Mouse (Mus musculus) hindbrain, embryonic 13.5 days (tissue): ENCODE results near the gene Muc3. TPM values are rescaled to one million over a fixed set of nuclear protein-coding genes. Genes with fewer than 3 reads are reported as not detected.

Source experiments
- ATAC-seq: fragments of 200-750 bp; cut with Nextera tagmentation; 2 replicates; pipeline ENCODE4 v1.8.0; 2017; ENCODE audit warnings: moderate TSS enrichment; ENCODE audit not compliant: low FRiP score
- H3K27ac ChIP-seq: fragments of 300-500 bp; sonication (generic); 2 replicates; pipeline ENCODE4 v1.5.1; 2015; ENCODE audit warnings: inconsistent platforms, mild to moderate bottlenecking, moderate library complexity
- H3K27me3 ChIP-seq: fragments of 300-500 bp; sonication (generic); 2 replicates; pipeline ENCODE4 v1.6.1; 2015; ENCODE audit warnings: mild to moderate bottlenecking, inconsistent platforms
- H3K36me3 ChIP-seq: fragments of 300-500 bp; sonication (generic); 2 replicates; pipeline ENCODE4 v1.6.1; 2015; ENCODE audit warnings: mild to moderate bottlenecking, inconsistent platforms
- H3K4me1 ChIP-seq: fragments of 300-500 bp; sonication (generic); replicated peaks from 2 replicates; pipeline ENCODE4 v1.6.1; 2015; ENCODE audit warnings: inconsistent platforms
- H3K4me2 ChIP-seq: fragments of 300-500 bp; sonication (generic); 2 replicates; pipeline ENCODE4 v1.6.1; 2015; ENCODE audit warnings: inconsistent platforms, mild to moderate bottlenecking, moderate library complexity
- H3K4me3 ChIP-seq: fragments of 300-500 bp; sonication (generic); 2 replicates; pipeline ENCODE4 v1.5.1; 2015; ENCODE audit warnings: mild to moderate bottlenecking, inconsistent platforms
- H3K9ac ChIP-seq: fragments of 300-500 bp; sonication (generic); 2 replicates; pipeline ENCODE4 v1.6.1; 2015; ENCODE audit warnings: mild to moderate bottlenecking, inconsistent platforms
- H3K9me3 ChIP-seq: fragments of 300-500 bp; sonication (generic); 2 replicates; pipeline ENCODE4 v1.6.1; 2016; ENCODE audit warnings: inconsistent platforms
- WGBS: fragments of 180-500 bp; shearing (Covaris S2); methylation state at CpG from one replicate; pipeline ENCODE4 v1.1.7; 2015; 5-methylcytosine and 5-hydroxymethylcytosine counted together
- polyA plus RNA-seq: library from polyadenylated mRNA; unstranded; fragments of >200 nt; fragmentation: Nextera tagmentation; extraction: Ambion mirVana; gene quantifications from 2 replicates; pipeline ENCODE4 v1.2.1, GENCODE M21; 2015

Muc3 gene
- polyA plus RNA-seq, 1 experiment from 2014 or later = not detected

DNA sequence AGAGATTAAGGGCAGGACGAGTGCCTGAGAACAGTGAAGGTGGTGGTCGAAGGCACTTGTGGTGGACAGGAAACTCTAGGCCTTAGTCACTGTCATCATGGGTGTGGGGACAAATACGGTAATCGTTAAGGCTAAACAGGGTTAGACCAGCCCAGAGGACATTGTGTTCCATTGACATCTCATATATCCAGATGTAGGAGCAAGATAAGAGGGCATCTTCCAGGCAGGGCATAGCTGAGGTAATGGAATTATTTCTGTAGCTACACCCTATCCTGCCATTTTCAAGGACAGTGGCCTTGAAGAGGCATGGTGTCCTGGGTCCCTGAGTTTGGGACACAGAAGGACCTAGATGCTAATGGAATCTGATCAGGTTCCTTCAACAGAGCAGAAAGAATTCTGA is 12.7 kb upstream of the Muc3 start:
- no peaks in the 10 kb centered on the region for H3K36me3 ChIP-seq
- no peaks in the 10 kb centered on the region for H3K4me1 ChIP-seq
- ATAC-seq = no peak
- peaks cover 1% of the 10 kb centered on the region; the same call in 1 of the 2 replicates for H3K9me3 ChIP-seq
- no peak overlapping the region for H3K4me2 ChIP-seq
- H3K27ac ChIP-seq = no peak overlapping the region
- H3K9ac ChIP-seq = no peak overlapping the region
- H3K27me3 ChIP-seq = no peaks in the 10 kb centered on the region
- no peak overlapping the region for H3K4me3 ChIP-seq
- 82% methylated on average over 4 of the region's 4 CpGs for WGBS

- WGBS = 37% methylated on average over 11 of the region's 11 CpGs
- no peaks in the 10 kb centered on the region for H3K36me3 ChIP-seq
- H3K4me1 ChIP-seq = no peaks in the 10 kb centered on the region
- no peak overlapping the region for H3K4me2 ChIP-seq
- H3K4me3 ChIP-seq = no peak overlapping the region
- H3K9ac ChIP-seq = no peak overlapping the region
- H3K27me3 ChIP-seq = no peaks in the 10 kb centered on the region
- H3K9me3 ChIP-seq = peaks cover 12% of the 10 kb centered on the region
- ATAC-seq = no peak
- H3K27ac ChIP-seq = no peak overlapping the region
Measured at GRCm38 (mm10) chr5:137159461-137159860, 10.3 kb upstream of the Muc3 start.

- ATAC-seq = no peak
- H3K9ac ChIP-seq = no peak overlapping the region
- 90% methylated on average over 5 of the region's 5 CpGs for WGBS
- no peaks in the 10 kb centered on the region for H3K27me3 ChIP-seq
- no peak overlapping the region for H3K4me2 ChIP-seq
- no peaks in the 10 kb centered on the region for H3K4me1 ChIP-seq
- H3K4me3 ChIP-seq = no peak overlapping the region
- H3K9me3 ChIP-seq = peaks cover 30% of the 10 kb centered on the region
- no peak overlapping the region for H3K27ac ChIP-seq
- no peaks in the 10 kb centered on the region for H3K36me3 ChIP-seq
Measured at GRCm38 (mm10) chr5:137153289-137153688, 4.2 kb upstream of the Muc3 start.

DNA sequence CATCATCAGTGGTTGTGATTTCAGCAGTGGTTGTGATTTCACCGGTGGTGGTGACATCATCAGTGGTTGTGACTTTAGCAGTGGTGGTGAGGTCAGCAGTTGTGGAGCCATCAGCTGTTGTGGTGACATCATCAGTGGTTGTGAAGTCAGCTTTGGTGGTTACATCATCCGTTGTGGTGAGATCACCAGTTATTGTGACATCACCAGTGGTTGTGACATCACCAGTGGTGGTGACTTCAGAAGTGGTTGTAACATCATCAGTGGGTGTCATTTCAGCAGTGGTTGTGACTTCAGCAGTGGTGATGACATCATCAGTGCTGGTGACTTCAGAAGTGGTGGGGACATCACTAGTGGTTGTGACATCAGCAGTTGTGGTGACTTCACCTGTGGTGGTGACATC is 3.5 kb upstream of the Muc3 start:
- Histone ChIP-seq H3K9me3 (peaks cover 30% of the 10 kb centered on the region), H3K4me3 (no peak overlapping the region), H3K36me3 (no peaks in the 10 kb centered on the region), H3K27ac (no peak overlapping the region), H3K4me1 (no peaks in the 10 kb centered on the region), H3K4me2 (no peak overlapping the region), H3K9ac (no peak overlapping the region), H3K27me3 (no peaks in the 10 kb centered on the region)
- no peak for ATAC-seq
- 61% methylated on average over 2 of the region's 2 CpGs for WGBS

DNA sequence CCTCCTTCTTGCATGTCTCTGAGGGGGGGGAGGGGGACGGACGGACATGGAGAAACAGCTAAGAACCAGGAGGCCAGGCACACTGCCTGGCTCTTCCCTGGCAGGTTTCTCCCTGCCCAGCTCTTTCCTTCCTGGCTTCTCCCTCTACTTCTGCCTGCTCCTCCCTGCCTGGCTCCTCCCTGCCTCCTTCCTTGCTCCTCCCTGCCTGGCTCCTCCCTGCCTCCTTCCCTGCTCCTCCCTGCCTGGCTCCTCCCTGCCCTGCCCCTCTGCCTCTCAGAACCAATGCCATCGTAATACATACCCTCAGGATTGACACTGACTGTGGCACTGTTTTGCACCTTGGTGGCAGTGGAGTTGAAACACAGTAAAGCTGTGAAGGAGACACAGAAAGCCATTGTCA is 8.3 kb downstream of the Muc3 start:
- no peak for ATAC-seq
- Histone ChIP-seq H3K4me3 (no peak overlapping the region), H3K9me3 (no peaks in the 10 kb centered on the region), H3K36me3 (no peaks in the 10 kb centered on the region), H3K4me2 (no peak overlapping the region), H3K27me3 (0 out of 2 replicates have a peak, but pooled peaks cover 3% of the 10 kb centered on the region), H3K9ac (no peak overlapping the region), H3K27ac (no peak overlapping the region), H3K4me1 (no peaks in the 10 kb centered on the region)
- WGBS = 44% methylated on average over 3 of the region's 3 CpGs

GRCm38 (mm10) chr5:137138977-137139376 is 10.1 kb downstream of the Muc3 start:
- no peak for ATAC-seq

DNA sequence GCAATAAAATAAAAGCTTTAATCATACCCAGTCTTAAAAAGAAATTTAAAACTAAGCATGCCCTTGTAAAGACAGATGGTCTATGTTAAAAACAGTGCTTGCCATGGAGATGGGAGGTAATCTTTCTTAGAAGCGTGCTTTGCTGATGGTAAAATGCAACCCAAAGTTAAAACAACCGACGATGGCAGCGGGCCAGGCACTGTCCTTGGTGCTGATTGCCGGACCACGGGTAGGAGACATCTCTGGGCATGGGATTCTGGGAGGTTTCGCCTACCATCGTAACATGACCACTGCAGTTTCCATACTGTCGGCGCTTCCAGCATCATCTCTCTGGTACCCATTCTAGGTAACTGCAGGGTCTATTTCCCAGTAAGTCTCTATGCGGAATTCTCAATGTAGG is 14.2 kb downstream of the Muc3 start:
- Histone ChIP-seq H3K27me3 (0 out of 2 replicates have a peak, but pooled peaks cover 13% of the 10 kb centered on the region), H3K27ac (no peak overlapping the region), H3K9me3 (no peaks in the 10 kb centered on the region), H3K4me1 (no peaks in the 10 kb centered on the region), H3K9ac (no peak overlapping the region), H3K4me2 (no peak overlapping the region), H3K4me3 (no peak overlapping the region), H3K36me3 (no peaks in the 10 kb centered on the region)
- no peak for ATAC-seq
- 38% methylated on average over 11 of the region's 11 CpGs for WGBS

More at GRCm38 (mm10) chr5:137138977-137139376, 10.1 kb downstream of the Muc3 start:
- Histone ChIP-seq H3K27me3 (0 out of 2 replicates have a peak, but pooled peaks cover 6% of the 10 kb centered on the region), H3K9me3 (no peaks in the 10 kb centered on the region), H3K9ac (no peak overlapping the region), H3K4me2 (no peak overlapping the region), H3K27ac (no peak overlapping the region), H3K4me1 (no peaks in the 10 kb centered on the region), H3K36me3 (no peaks in the 10 kb centered on the region), H3K4me3 (no peak overlapping the region)
- 88% methylated on average over 10 of the region's 10 CpGs for WGBS

DNA sequence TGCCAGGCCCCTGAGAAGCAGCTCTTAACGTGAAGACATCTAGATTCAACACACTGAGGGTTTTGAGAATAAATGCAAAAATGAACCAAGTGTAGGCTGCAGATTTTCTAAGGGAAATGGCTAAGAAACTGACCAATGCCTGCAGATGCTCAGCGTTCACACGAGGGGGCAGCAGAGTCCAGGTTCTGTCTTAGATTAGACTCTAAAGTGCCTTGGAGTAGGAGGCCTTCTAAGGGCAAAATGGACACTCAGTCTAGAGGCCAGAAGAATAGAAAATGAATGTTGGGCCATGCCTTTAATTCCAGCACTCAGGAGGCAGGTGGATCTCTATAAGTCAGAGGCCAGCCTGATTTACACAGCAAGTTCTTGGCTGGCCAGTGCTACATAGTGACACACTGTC is 17.6 kb downstream of the Muc3 start:
- no peak overlapping the region for H3K4me2 ChIP-seq

DNA sequence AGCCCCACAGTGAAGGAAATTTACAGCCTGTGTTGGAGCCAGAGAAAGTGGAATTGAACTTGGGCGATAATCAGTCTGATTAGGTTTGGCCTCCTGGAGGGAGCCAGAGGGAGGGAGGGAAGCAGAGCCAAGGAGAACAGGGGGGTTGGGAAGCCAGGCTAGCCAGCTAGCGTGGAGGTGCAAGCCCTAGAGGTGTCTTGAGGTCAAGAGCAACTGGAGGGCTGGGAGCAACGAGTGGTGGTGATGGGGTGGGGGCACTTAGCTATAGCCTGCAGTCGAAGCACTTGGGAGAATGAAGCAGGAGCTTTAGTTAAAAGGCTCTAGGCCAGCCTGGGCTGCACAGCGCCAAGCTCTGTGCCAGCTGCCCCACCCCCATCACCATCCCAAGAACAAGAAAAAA is 19.8 kb downstream of the Muc3 start:
- WGBS = 33% methylated on average over 5 of the region's 5 CpGs
- Histone ChIP-seq H3K4me2 (no peak overlapping the region), H3K4me1 (peaks cover 7% of the 10 kb centered on the region), H3K4me3 (no peak overlapping the region), H3K36me3 (no peaks in the 10 kb centered on the region), H3K27me3 (0 out of 2 replicates have a peak, but pooled peaks cover 7% of the 10 kb centered on the region), H3K27ac (0 out of 2 replicates have a peak overlapping the region, but pooled peaks have one; percentile 25), H3K9ac (no peak overlapping the region), H3K9me3 (no peaks in the 10 kb centered on the region)
- ATAC-seq = no peak

More for the DNA sequence above, 17.6 kb downstream of the Muc3 start:
- no peaks in the 10 kb centered on the region for H3K9me3 ChIP-seq
- no peaks in the 10 kb centered on the region for H3K36me3 ChIP-seq
- H3K27ac ChIP-seq = no peak overlapping the region
- 2% methylated on average over 3 of the region's 3 CpGs for WGBS
- peaks cover 7% of the 10 kb centered on the region for H3K4me1 ChIP-seq
- no peak overlapping the region for H3K9ac ChIP-seq
- H3K27me3 ChIP-seq = 0 out of 2 replicates have a peak, but pooled peaks cover 10% of the 10 kb centered on the region
- H3K4me3 ChIP-seq = no peak overlapping the region
- ATAC-seq = no peak

DNA sequence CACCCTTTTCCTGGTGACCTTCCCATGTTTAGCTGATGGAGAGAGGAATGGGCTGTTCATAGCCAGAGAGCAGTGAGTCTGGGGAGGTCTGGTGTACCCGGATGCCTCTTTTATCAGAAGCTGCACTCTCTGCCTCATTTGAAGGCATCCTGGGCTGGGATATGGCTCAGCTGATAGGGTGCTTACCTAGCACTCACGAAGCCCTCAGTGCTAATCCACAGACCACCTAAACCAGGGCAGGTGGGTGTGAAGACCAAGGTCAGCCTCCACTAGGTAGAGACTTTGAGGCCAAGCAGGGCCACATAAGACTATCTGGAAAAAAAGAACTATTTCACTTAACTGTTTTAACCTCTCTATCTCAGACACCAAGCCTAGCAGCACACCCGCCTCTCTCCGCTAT is 25.6 kb downstream of the Muc3 start:
- no peak overlapping the region for H3K4me3 ChIP-seq
- 88% methylated on average over 4 of the region's 4 CpGs for WGBS
- H3K27ac ChIP-seq = peak overlapping the region; percentile 25
- ATAC-seq = no peak
- H3K27me3 ChIP-seq = no peaks in the 10 kb centered on the region
- no peaks in the 10 kb centered on the region for H3K36me3 ChIP-seq
- H3K9me3 ChIP-seq = no peaks in the 10 kb centered on the region
- H3K4me1 ChIP-seq = peaks cover 18% of the 10 kb centered on the region
- H3K9ac ChIP-seq = no peak overlapping the region
- no peak overlapping the region for H3K4me2 ChIP-seq

GRCm38 (mm10) chr5:137122686-137123193 is 26.4 kb downstream of the Muc3 start:
- peaks cover 18% of the 10 kb centered on the region for H3K4me1 ChIP-seq
- H3K9ac ChIP-seq = no peak overlapping the region
- peak; percentile 90 for ATAC-seq
- 8% methylated on average over 14 of the region's 14 CpGs for WGBS
- no peaks in the 10 kb centered on the region for H3K27me3 ChIP-seq
- H3K9me3 ChIP-seq = no peaks in the 10 kb centered on the region
- H3K4me3 ChIP-seq = no peak overlapping the region
- H3K27ac ChIP-seq = peak overlapping the region; percentile 25
- peak overlapping the region; percentile 16; the same call in 1 of the 2 replicates for H3K4me2 ChIP-seq
- no peaks in the 10 kb centered on the region for H3K36me3 ChIP-seq

DNA sequence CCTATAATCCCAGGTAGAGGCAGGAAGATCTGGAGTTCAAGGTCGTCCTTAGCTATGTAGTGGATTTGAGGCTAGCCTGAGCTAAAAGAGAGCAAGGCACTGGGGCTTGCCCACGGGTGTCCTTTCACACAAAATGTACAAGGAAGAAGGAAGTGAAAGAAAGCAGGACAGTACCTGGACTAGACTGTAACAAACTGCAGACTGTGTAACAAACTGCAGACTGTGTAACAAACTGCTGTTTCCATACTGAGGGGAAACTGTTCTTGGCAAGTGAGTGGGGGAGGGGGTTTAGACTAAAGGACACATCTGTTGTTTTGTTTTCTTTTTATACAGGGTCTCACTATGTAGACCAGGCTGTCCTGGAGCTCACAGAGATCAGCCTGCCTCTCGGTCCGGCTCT is 27.8 kb downstream of the Muc3 start:
- Histone ChIP-seq H3K27me3 (no peaks in the 10 kb centered on the region), H3K4me2 (no peak overlapping the region), H3K4me1 (peaks cover 21% of the 10 kb centered on the region), H3K9ac (no peak overlapping the region), H3K9me3 (no peaks in the 10 kb centered on the region), H3K4me3 (no peak overlapping the region), H3K27ac (no peak overlapping the region), H3K36me3 (no peaks in the 10 kb centered on the region)
- ATAC-seq = no peak
- WGBS = 79% methylated on average over 4 of the region's 4 CpGs

DNA sequence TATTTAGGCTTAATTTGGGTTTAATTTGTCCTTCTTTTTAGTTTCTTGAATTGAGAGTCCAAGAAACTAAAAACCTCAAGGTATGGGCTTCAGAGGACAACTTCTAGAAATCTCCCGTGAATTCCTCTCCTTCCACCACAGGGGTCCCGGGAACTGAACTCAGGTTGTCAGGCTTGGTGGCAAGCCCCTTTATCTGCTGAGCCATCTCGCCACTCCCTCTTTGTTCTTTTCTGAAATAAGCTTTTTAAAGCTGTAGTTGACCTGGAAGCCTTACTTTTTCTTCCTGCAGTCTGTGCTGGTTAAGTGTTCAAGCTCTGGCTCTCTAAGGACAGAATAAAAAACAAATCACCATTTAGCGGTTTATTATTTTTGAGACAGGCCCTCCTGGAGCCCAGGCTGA is 30.2 kb downstream of the Muc3 start:
- H3K4me3 ChIP-seq = no peak overlapping the region
- peaks cover 3% of the 10 kb centered on the region; the same call in 1 of the 2 replicates for H3K36me3 ChIP-seq
- H3K27me3 ChIP-seq = no peaks in the 10 kb centered on the region
- no peak for ATAC-seq
- WGBS = 73% methylated on average over 4 of the region's 4 CpGs
- H3K9ac ChIP-seq = no peak overlapping the region
- no peak overlapping the region for H3K27ac ChIP-seq
- H3K4me1 ChIP-seq = peaks cover 36% of the 10 kb centered on the region
- no peaks in the 10 kb centered on the region for H3K9me3 ChIP-seq
- no peak overlapping the region for H3K4me2 ChIP-seq
